Mouse (Mus musculus): ENCODE data around the gene Olfr1218.
"Not testable (repeated sequence)": the region's sequence is repeated elsewhere in the genome, so short reads cannot be mapped to it uniquely, and the experiment has no call there.

The Olfr1218 gene

GRCm38 (mm10) chr2:89061087-89061486 is at the start of gene Olfr1218:
TSS of gene Olfr1218 (minus strand) at chr2:89061187.
- no peak for DNase-seq (ENCODE audit: low read depth, low spot score)

- DNase-seq (ENCODE audit: low read depth, low spot score), result no peak
These were observed 45.7 kb upstream of the Olfr1218 start, which contains the start of gene Olfr1220 for GRCm38 (mm10) chr2:89106735-89107134. TSS of gene Olfr1220 (minus strand) at chr2:89106835.

- no peak for DNase-seq (ENCODE audit: low read depth, low spot score)
These were observed 44.7 kb upstream of the Olfr1218 start for GRCm38 (mm10) chr2:89105651-89106050.

GRCm38 (mm10) chr2:89093848-89094247 is 32.9 kb upstream of the Olfr1218 start:
- no peak for DNase-seq (ENCODE audit: low read depth, low spot score)

- no peak for DNase-seq (ENCODE audit: low read depth, low spot score)
These were observed 22.4 kb upstream of the Olfr1218 start, which contains the start of gene Olfr1219 for GRCm38 (mm10) chr2:89083413-89083812. TSS of gene Olfr1219 (minus strand) at chr2:89083513.

- no peak for DNase-seq (ENCODE audit: low read depth, low spot score)
These were observed 20.5 kb upstream of the Olfr1218 start for GRCm38 (mm10) chr2:89081487-89081886.

DNA sequence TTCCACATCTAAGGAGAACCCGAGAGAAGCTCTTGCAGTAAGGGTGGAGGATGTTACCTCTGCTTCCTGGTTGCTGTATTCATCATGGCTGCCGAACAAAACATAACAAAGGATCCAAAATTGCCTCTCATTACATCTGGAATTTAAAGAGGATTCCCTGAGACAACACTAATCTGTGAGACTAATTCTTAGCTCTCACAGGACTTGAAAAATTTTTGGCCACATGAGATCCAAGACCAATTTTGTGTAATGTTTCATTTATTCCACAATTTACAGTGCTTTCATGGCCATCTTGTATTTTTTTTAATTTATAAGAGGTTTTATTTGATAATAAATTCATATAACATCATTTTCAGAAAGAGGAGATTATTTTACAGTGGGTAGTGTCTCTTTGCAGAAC is 29.0 kb downstream of the Olfr1218 start, which contains the start of gene Olfr1217:
Gene Olfr1217 (minus strand): TSS at position 101 of the 400 bp plus-strand sequence.
- DNase-seq (ENCODE audit: low read depth, low spot score), result no peak

- DNase-seq (ENCODE audit: low read depth, low spot score), result not testable (repeated sequence)
These were observed 39.6 kb downstream of the Olfr1218 start for GRCm38 (mm10) chr2:89021436-89021835.

DNA sequence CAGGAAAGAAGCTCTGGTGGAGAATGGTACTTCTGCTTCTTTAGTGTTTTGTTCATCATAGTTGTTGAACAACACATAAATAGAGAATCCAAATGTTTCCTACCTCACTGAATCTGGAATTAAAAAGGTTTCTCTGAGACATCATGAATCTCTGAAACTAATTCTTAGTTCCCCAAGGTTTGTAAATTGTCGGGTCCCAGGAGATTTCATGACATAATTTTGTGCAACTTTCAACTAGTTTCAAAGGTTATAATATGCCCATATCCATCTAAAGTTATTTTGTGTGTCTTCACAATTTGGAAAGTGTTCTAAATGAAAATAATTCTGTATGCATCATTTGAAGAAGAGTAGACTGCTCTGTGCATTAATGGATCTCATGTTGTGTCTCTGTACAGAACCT is 42.7 kb downstream of the Olfr1218 start, which contains the start of gene Olfr1216:
Gene Olfr1216 (minus strand): TSS at position 101 of the 400 bp plus-strand sequence.
- no peak for DNase-seq (ENCODE audit: low read depth, low spot score)

DNA sequence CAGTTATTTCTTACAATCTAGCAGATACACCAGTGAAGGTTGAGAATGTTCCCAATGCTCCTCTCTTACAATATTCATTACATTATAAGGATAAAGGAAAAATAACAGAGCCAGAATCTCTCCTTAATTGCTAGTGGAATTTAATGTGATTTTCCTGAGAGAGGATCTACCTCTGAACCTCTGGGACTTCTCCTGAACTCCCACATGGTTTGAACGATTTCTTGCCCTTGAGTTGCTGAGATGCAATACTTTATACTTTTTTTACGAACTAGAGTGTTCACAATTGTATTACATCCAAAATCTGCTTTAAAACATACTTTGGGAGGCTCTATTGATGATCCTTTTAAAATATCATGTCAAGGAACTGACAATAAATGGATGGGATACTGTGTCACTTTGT is 54.1 kb downstream of the Olfr1218 start, which contains the start of gene Olfr1215:
Gene Olfr1215 (minus strand): TSS at position 101 of the 400 bp plus-strand sequence.
- no peak for DNase-seq (ENCODE audit: low read depth, low spot score)

Measured in CD4-positive, CD25-positive, alpha-beta regulatory T cell, adult 2 months (primary cell).